Mouse (Mus musculus): ENCODE results near the gene Ube2l3. TPM values are rescaled to one million over a fixed set of nuclear protein-coding genes. Genes with fewer than 3 reads are reported as not detected.

Gene Ube2l3
- total RNA-seq, 2 experiments from 2014 or later = 33.8 to 77.2 TPM

GRCm38 (mm10) chr16:17102630-17103220 lies 99.7 kb downstream of the Ube2l3 start:
- no peak for ATAC-seq (replicated peaks; ENCODE audit: low FRiP score, poor library complexity, severe bottlenecking)

Other genes starting within 250 kb of the Ube2l3 start
- gene Mapk1, start 219.3 kb downstream of the Ube2l3 start, total RNA-seq (2015; ENCODE audit: low replicate concordance) = 45.2 and 47.6 TPM in 2 replicates
- 52.4 and 53.0 TPM in 2 replicates for gene Mapk1, start 219.3 kb downstream of the Ube2l3 start, total RNA-seq (2017; ENCODE audit: low replicate concordance)
- not detected in 2 replicates for gene Ypel1, start 133.0 kb downstream of the Ube2l3 start, total RNA-seq (2015; ENCODE audit: low replicate concordance)
- not detected in 2 replicates for gene Ypel1, start 133.0 kb downstream of the Ube2l3 start, total RNA-seq (2017; ENCODE audit: low replicate concordance)
- gene Ppil2, start 91.4 kb downstream of the Ube2l3 start, total RNA-seq (2015; ENCODE audit: low replicate concordance) = 35.1 and 36.7 TPM in 2 replicates
- 57.7 and 79.4 TPM in 2 replicates for gene Ppil2, start 91.4 kb downstream of the Ube2l3 start, total RNA-seq (2017; ENCODE audit: low replicate concordance)
- 2.9 and 4.0 TPM in 2 replicates for gene 2610318N02Rik, start 77.5 kb downstream of the Ube2l3 start, total RNA-seq (2015; ENCODE audit: low replicate concordance)
- gene 2610318N02Rik, start 77.5 kb downstream of the Ube2l3 start, total RNA-seq (2017; ENCODE audit: low replicate concordance) = 1.7 and 2.0 TPM in 2 replicates
- gene Sdf2l1, start 70.3 kb downstream of the Ube2l3 start, total RNA-seq (2015; ENCODE audit: low replicate concordance) = 20.9 and 51.7 TPM in 2 replicates
- 15.8 and 25.6 TPM in 2 replicates for gene Sdf2l1, start 70.3 kb downstream of the Ube2l3 start, total RNA-seq (2017; ENCODE audit: low replicate concordance)
- 0.58 and 1.3 TPM in 2 replicates for gene Ydjc, start 58.0 kb downstream of the Ube2l3 start, total RNA-seq (2015; ENCODE audit: low replicate concordance)
- gene Ydjc, start 58.0 kb downstream of the Ube2l3 start, total RNA-seq (2017; ENCODE audit: low replicate concordance) = 2.6 and 3.5 TPM in 2 replicates
- gene Ccdc116, start 55.4 kb downstream of the Ube2l3 start, total RNA-seq (2015; ENCODE audit: low replicate concordance) = 0.38 TPM in 1 of 2 replicates, not detected in the other
- gene Ccdc116, start 55.4 kb downstream of the Ube2l3 start, total RNA-seq (2017; ENCODE audit: low replicate concordance) = not detected in 2 replicates
- 1.3 TPM in 1 of 2 replicates, not detected in the other for gene Rimbp3, start 6.0 kb upstream of the Ube2l3 start, total RNA-seq (2015; ENCODE audit: low replicate concordance)
- 0.28 TPM in 1 of 2 replicates, not detected in the other for gene Rimbp3, start 6.0 kb upstream of the Ube2l3 start, total RNA-seq (2017; ENCODE audit: low replicate concordance)
- 0.96 TPM in 1 of 2 replicates, not detected in the other for gene Hic2, start 30.9 kb upstream of the Ube2l3 start, total RNA-seq (2015; ENCODE audit: low replicate concordance)
- gene Hic2, start 30.9 kb upstream of the Ube2l3 start, total RNA-seq (2017; ENCODE audit: low replicate concordance) = 0.14 and 0.60 TPM in 2 replicates
- gene Tmem191c, start 73.4 kb upstream of the Ube2l3 start, total RNA-seq (2015; ENCODE audit: low replicate concordance) = 6.7 TPM in 1 of 2 replicates, not detected in the other
- gene Tmem191c, start 73.4 kb upstream of the Ube2l3 start, total RNA-seq (2017; ENCODE audit: low replicate concordance) = 2.1 TPM in 1 of 2 replicates, not detected in the other
- gene Serpind1, start 128.7 kb upstream of the Ube2l3 start, total RNA-seq (2015; ENCODE audit: low replicate concordance) = not detected in 2 replicates
- not detected in 2 replicates for gene Serpind1, start 128.7 kb upstream of the Ube2l3 start, total RNA-seq (2017; ENCODE audit: low replicate concordance)
- 18.1 and 28.8 TPM in 2 replicates for gene Snap29, start 203.3 kb upstream of the Ube2l3 start, total RNA-seq (2015; ENCODE audit: low replicate concordance)
- 27.6 and 29.0 TPM in 2 replicates for gene Snap29, start 203.3 kb upstream of the Ube2l3 start, total RNA-seq (2017; ENCODE audit: low replicate concordance)
- gene Pi4ka, start 203.7 kb upstream of the Ube2l3 start, total RNA-seq (2015; ENCODE audit: low replicate concordance) = 9.8 and 30.9 TPM in 2 replicates
- 9.6 and 17.4 TPM in 2 replicates for gene Pi4ka, start 203.7 kb upstream of the Ube2l3 start, total RNA-seq (2017; ENCODE audit: low replicate concordance)
- gene Crkl, start 249.3 kb upstream of the Ube2l3 start, total RNA-seq (2015; ENCODE audit: low replicate concordance) = 7.7 and 16.3 TPM in 2 replicates
- gene Crkl, start 249.3 kb upstream of the Ube2l3 start, total RNA-seq (2017; ENCODE audit: low replicate concordance) = 8.1 and 16.1 TPM in 2 replicates